Mouse (Mus musculus) kidney, embryonic 14.5 days (tissue): ENCODE results near the gene Asgr1. TPM values are rescaled to one million over a fixed set of nuclear protein-coding genes. Genes with fewer than 3 reads are reported as not detected.
"Not testable (repeated sequence)": the region's sequence is repeated elsewhere in the genome, so short reads cannot be mapped to it uniquely, and the experiment has no call there.

ENCODE experiments used
- ATAC-seq: fragments of 200-750 bp; cut with Nextera tagmentation; 2 replicates; pipeline ENCODE4 v1.8.0; 2017; ENCODE audit warnings: moderate number of reproducible peaks, mild to moderate bottlenecking, moderate TSS enrichment, moderate library complexity; ENCODE audit not compliant: low FRiP score, low TSS enrichment
- H3K27ac ChIP-seq: fragments of 300-500 bp; sonication (generic); 2 replicates; pipeline ENCODE4 v1.5.1; 2014; ENCODE audit warnings: low read depth, mild to moderate bottlenecking, low read length, moderate library complexity, mixed read lengths
- H3K27me3 ChIP-seq: fragments of 300-500 bp; sonication (generic); 2 replicates; pipeline ENCODE4 v1.6.1; 2014; ENCODE audit warnings: mild to moderate bottlenecking, low read length; ENCODE audit not compliant: control insufficient read depth, insufficient read depth
- H3K36me3 ChIP-seq: fragments of 300-500 bp; sonication (generic); 2 replicates; pipeline ENCODE4 v1.6.1; 2014; ENCODE audit warnings: low read length, mixed read lengths; ENCODE audit not compliant: control insufficient read depth, insufficient read depth
- H3K4me1 ChIP-seq: fragments of 300-500 bp; sonication (generic); 2 replicates; pipeline ENCODE4 v1.6.1; 2014; ENCODE audit warnings: low read length, mixed read lengths; ENCODE audit not compliant: control insufficient read depth, insufficient read depth
- H3K4me2 ChIP-seq: fragments of 300-500 bp; sonication (generic); replicated peaks from 2 replicates; pipeline ENCODE4 v1.6.1; 2014; ENCODE audit warnings: low read depth, mild to moderate bottlenecking, low read length
- H3K4me3 ChIP-seq: fragments of 300-500 bp; sonication (generic); 2 replicates; pipeline ENCODE4 v1.5.1; 2014; ENCODE audit warnings: mild to moderate bottlenecking, low read length
- H3K9ac ChIP-seq: fragments of 300-500 bp; sonication (generic); 2 replicates; pipeline ENCODE4 v1.6.1; 2014; ENCODE audit warnings: low read depth, mild to moderate bottlenecking, low read length, moderate library complexity
- H3K9me3 ChIP-seq: fragments of 300-500 bp; sonication (generic); 2 replicates; pipeline ENCODE4 v1.6.1; 2016; ENCODE audit warnings: low read length; ENCODE audit not compliant: control insufficient read depth
- WGBS: fragments of 180-500 bp; shearing (Covaris S2); extraction: QIAGEN DNeasy Blood & Tissue Kit; methylation state at CpG from one replicate; pipeline ENCODE4 v1.1.7; 2014; 5-methylcytosine and 5-hydroxymethylcytosine counted together
- polyA plus RNA-seq: library from polyadenylated mRNA; unstranded; fragments of >200 nt; fragmentation: Nextera tagmentation; extraction: Ambion mirVana; gene quantifications from 2 replicates; pipeline ENCODE4 v1.2.1, GENCODE M21; 2014

The Asgr1 gene
- polyA plus RNA-seq, 1 experiment from 2014 or later = 2.0 TPM

DNA sequence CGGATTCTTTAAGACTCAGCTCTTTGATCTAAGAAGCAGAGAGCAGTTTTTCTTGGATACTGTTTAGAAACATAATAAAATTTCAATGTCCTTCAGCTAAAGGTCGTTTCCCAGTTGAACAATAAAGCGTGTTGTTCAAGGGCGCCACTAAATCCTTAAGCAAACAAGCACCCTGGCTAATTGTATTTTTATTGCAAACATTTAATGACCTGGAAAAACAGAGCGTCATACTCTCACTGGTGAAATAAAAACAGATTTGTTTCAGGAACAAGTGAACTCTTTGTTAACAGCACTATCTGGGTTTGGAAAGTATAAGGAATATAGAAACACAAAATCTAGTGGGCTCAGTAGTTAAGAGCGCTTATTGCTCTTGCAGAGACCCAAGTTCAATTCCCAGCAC is 16.2 kb downstream of the Asgr1 start:
- H3K36me3 ChIP-seq = no peaks in the 10 kb centered on the region
- no peak overlapping the region for H3K4me3 ChIP-seq
- peak overlapping the region; percentile 76; the same call in 1 of the 2 replicates for H3K27ac ChIP-seq
- H3K4me1 ChIP-seq = 0 out of 2 replicates have a peak, but pooled peaks cover 2% of the 10 kb centered on the region
- 17% methylated on average over 6 of the region's 6 CpGs for WGBS
- ATAC-seq = no peak
- H3K27me3 ChIP-seq = peaks cover 9% of the 10 kb centered on the region
- no peak overlapping the region for H3K4me2 ChIP-seq
- H3K9me3 ChIP-seq = no peaks in the 10 kb centered on the region
- H3K9ac ChIP-seq = no peak overlapping the region

- not testable (repeated sequence) for H3K4me3 ChIP-seq, H3K27ac ChIP-seq, H3K9me3 ChIP-seq, H3K27me3 ChIP-seq, H3K36me3 ChIP-seq, ATAC-seq, H3K9ac ChIP-seq, H3K4me2 ChIP-seq, H3K4me1 ChIP-seq
- 60% methylated on average over 3 of the region's 3 CpGs for WGBS
Measured at GRCm38 (mm10) chr11:70070603-70071002, 16.7 kb downstream of the Asgr1 start.

- no peak overlapping the region for H3K4me2 ChIP-seq
- no peak overlapping the region for H3K4me3 ChIP-seq
- 0 out of 2 replicates have a peak, but pooled peaks cover 1% of the 10 kb centered on the region for H3K4me1 ChIP-seq
- ATAC-seq = peak; percentile 43; the same call in 1 of the 2 replicates
- H3K9ac ChIP-seq = no peak overlapping the region
- H3K27me3 ChIP-seq = peaks cover 7% of the 10 kb centered on the region
- H3K9me3 ChIP-seq = no peaks in the 10 kb centered on the region
- H3K27ac ChIP-seq = no peak overlapping the region
- 36% methylated on average over 17 of the region's 17 CpGs for WGBS
- H3K36me3 ChIP-seq = no peaks in the 10 kb centered on the region
Measured at GRCm38 (mm10) chr11:70074379-70075071, 20.6 kb downstream of the Asgr1 start.

GRCm38 (mm10) chr11:70075581-70075980 is 21.7 kb downstream of the Asgr1 start:
- H3K27me3 ChIP-seq = peaks cover 7% of the 10 kb centered on the region
- no peaks in the 10 kb centered on the region for H3K9me3 ChIP-seq
- H3K9ac ChIP-seq = no peak overlapping the region
- H3K4me3 ChIP-seq = no peak overlapping the region
- 63% methylated on average over 6 of the region's 6 CpGs for WGBS
- no peaks in the 10 kb centered on the region for H3K36me3 ChIP-seq
- H3K4me2 ChIP-seq = no peak overlapping the region
- no peak overlapping the region for H3K27ac ChIP-seq
- no peaks in the 10 kb centered on the region for H3K4me1 ChIP-seq
- ATAC-seq = no peak

GRCm38 (mm10) chr11:70077441-70077840 is 23.6 kb downstream of the Asgr1 start:
- no peak for ATAC-seq
- Histone ChIP-seq H3K4me3 (no peak overlapping the region), H3K9me3 (no peaks in the 10 kb centered on the region), H3K27ac (no peak overlapping the region), H3K4me1 (no peaks in the 10 kb centered on the region), H3K9ac (no peak overlapping the region), H3K27me3 (peaks cover 7% of the 10 kb centered on the region), H3K4me2 (no peak overlapping the region), H3K36me3 (no peaks in the 10 kb centered on the region)
- WGBS = 88% methylated on average over 2 of the region's 3 CpGs

GRCm38 (mm10) chr11:70079175-70079574 is 25.3 kb downstream of the Asgr1 start:
- H3K27ac ChIP-seq = no peak overlapping the region
- H3K4me1 ChIP-seq = no peaks in the 10 kb centered on the region
- no peak for ATAC-seq
- no peak overlapping the region for H3K4me3 ChIP-seq
- peaks cover 2% of the 10 kb centered on the region for H3K27me3 ChIP-seq
- WGBS = 72% methylated on average over 6 of the region's 6 CpGs
- no peak overlapping the region for H3K9ac ChIP-seq
- no peaks in the 10 kb centered on the region for H3K9me3 ChIP-seq
- no peaks in the 10 kb centered on the region for H3K36me3 ChIP-seq
- H3K4me2 ChIP-seq = no peak overlapping the region

GRCm38 (mm10) chr11:70079928-70080327 is 26.0 kb downstream of the Asgr1 start:
- no peaks in the 10 kb centered on the region; the same call in none of the 2 replicates for H3K27me3 ChIP-seq
- no peak overlapping the region for H3K9ac ChIP-seq
- no peaks in the 10 kb centered on the region for H3K9me3 ChIP-seq

DNA sequence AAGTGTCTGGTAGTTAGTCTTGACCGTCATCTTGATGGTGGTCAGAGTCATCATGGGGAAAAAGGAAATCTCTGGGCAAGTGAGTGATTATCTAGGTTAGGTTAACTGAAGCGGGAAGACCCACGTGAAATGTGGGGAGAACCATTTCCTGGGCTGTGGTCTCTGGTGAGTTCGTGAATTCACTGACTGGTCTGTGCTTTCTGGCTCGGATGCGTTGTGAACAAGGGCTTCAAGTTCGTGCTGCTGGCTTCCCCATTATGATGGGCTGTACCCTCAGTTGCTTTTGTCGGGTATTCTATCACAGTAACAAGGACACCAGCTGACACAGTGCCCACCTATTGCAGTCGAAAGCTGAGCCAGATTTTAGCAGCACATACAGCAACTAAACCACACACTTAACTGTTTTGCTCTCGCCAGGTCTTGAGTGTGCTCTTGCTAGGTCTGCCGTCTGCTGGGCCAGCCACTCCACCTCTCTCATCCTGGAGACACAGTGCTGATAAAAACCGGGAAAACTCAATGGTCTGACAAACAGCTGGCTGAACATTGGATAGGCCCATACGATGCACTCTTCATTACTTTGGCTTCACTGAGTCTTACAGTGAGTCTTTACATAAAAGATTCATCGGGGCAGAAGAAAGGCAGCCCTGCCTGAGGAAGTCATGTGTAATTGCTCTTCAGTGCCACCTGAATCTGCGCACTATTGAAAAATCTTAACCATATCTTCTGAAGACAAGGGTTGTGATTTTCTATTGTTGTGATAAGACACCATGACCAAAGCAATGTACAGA is 27.1 kb downstream of the Asgr1 start:
- no peak overlapping the region for H3K4me3 ChIP-seq
- H3K4me2 ChIP-seq = no peak overlapping the region
- WGBS = 88% methylated on average over 15 of the region's 15 CpGs
- ATAC-seq = no peak
- H3K36me3 ChIP-seq = no peaks in the 10 kb centered on the region
- H3K9ac ChIP-seq = no peak overlapping the region
- H3K27ac ChIP-seq = no peak overlapping the region
- no peaks in the 10 kb centered on the region for H3K9me3 ChIP-seq
- no peaks in the 10 kb centered on the region for H3K4me1 ChIP-seq
- no peaks in the 10 kb centered on the region; the same call in 1 of the 2 replicates for H3K27me3 ChIP-seq

More at GRCm38 (mm10) chr11:70079928-70080327, 26.0 kb downstream of the Asgr1 start:
- no peak for ATAC-seq
- no peaks in the 10 kb centered on the region for H3K36me3 ChIP-seq
- H3K4me1 ChIP-seq = no peaks in the 10 kb centered on the region
- H3K27ac ChIP-seq = no peak overlapping the region
- H3K4me2 ChIP-seq = no peak overlapping the region
- 75% methylated on average over 7 of the region's 7 CpGs for WGBS
- H3K4me3 ChIP-seq = no peak overlapping the region

DNA sequence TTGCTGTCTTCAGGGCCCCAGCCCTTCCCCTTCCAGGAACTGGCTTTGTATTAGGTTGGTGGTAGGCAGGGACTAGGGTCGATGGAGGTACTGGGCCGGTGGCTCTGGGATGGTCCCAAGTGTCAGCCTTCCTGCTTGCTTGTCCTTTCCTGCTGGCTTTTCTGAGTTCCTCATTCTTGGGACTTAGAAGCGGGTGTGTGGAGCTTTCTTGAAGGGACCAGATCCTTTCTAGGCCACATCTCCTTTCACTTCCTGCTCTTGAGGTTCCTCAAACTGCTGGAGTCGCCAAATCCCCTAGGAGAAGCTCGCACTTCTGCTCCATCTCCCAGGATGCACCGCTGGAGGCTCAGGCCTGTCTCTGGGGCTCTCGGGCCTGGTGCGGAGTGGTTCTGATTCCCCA is 30.7 kb downstream of the Asgr1 start:
- Histone ChIP-seq H3K9ac (no peak overlapping the region), H3K4me1 (no peaks in the 10 kb centered on the region), H3K9me3 (no peaks in the 10 kb centered on the region), H3K4me2 (no peak overlapping the region), H3K36me3 (no peaks in the 10 kb centered on the region), H3K27ac (no peak overlapping the region), H3K4me3 (no peak overlapping the region), H3K27me3 (no peaks in the 10 kb centered on the region)
- 86% methylated on average over 8 of the region's 8 CpGs for WGBS
- ATAC-seq = no peak
